Mouse (Mus musculus) CH12.LX (cell line): ENCODE results near the gene Zc3hav1l. TPM values are rescaled to one million over a fixed set of nuclear protein-coding genes. Genes with fewer than 3 reads are reported as not detected.

Experiments
- DNase-seq: peaks from one replicate; pipeline ENCODE4 v3.0.0-alpha.2; 2013; ENCODE audit errors: extremely low read depth
- H3K27ac ChIP-seq: 2 replicates; pipeline ENCODE4 v1.5.1; 2012; ENCODE audit warnings: low read depth, mild to moderate bottlenecking, control low read depth, moderate library complexity; ENCODE audit not compliant: insufficient read depth
- H3K27me3 ChIP-seq: replicated peaks from 2 replicates; pipeline ENCODE3; 2012; ENCODE audit warnings: inconsistent platforms
- H3K36me3 ChIP-seq, 2 experiments: replicated peaks in 1 of 2; 2 replicates each; pipeline versions ENCODE3 to v1.6.1; 2012; ENCODE audit warnings: inconsistent platforms in 1 of 2, low read length in 1 of 2, mild to moderate bottlenecking in 1 of 2, mixed read lengths in 1 of 2, moderate library complexity in 1 of 2; ENCODE audit not compliant: control insufficient read depth in 1 of 2, insufficient read depth in 1 of 2
- H3K4me1 ChIP-seq, 2 experiments: 2 replicates each; pipeline ENCODE4 v1.6.1; 2012; ENCODE audit warnings: inconsistent platforms in 1 of 2, moderate library complexity in 1 of 2; ENCODE audit not compliant: insufficient read depth in 2 of 2, control insufficient read depth in 1 of 2
- H3K4me2 ChIP-seq: 2 replicates; pipeline ENCODE4 v1.6.1; 2012; ENCODE audit warnings: low read depth, mild to moderate bottlenecking, control low read depth; ENCODE audit not compliant: poor library complexity, insufficient read depth, severe bottlenecking
- H3K4me3 ChIP-seq, 3 experiments: fragments of 150-350 bp in 1 of 3; sonication (generic) in 1 of 3; replicated peaks in 1 of 3; 2 replicates each; pipeline versions ENCODE3 to v1.5.1; 2011 to 2012; ENCODE audit warnings: low read depth in 2 of 3, low read length in 2 of 3, mild to moderate bottlenecking in 2 of 3, moderate library complexity in 2 of 3, control low read depth in 1 of 3, improper control_type of control experiment in 1 of 3, inconsistent platforms in 1 of 3, mixed read lengths in 1 of 3; ENCODE audit not compliant: poor library complexity in 1 of 3
- H3K79me2 ChIP-seq: replicated peaks from 2 replicates; pipeline ENCODE4 v1.6.1; 2012; ENCODE audit warnings: mild to moderate bottlenecking, moderate library complexity; ENCODE audit not compliant: control insufficient read depth, poor library complexity, insufficient read depth, severe bottlenecking; ENCODE audit errors: extremely low read depth
- H3K9ac ChIP-seq: 2 replicates; pipeline ENCODE4 v1.6.1; 2012; ENCODE audit warnings: low read depth, mild to moderate bottlenecking, control low read depth, moderate library complexity; ENCODE audit not compliant: insufficient read depth
- H3K9me3 ChIP-seq: replicated peaks from 2 replicates; pipeline ENCODE3; 2012; ENCODE audit warnings: low read length, inconsistent platforms, mixed read lengths
- CHD1 ChIP-seq: IDR thresholded peaks from 2 replicates; pipeline ENCODE4 v1.6.1; 2012; ENCODE audit warnings: low read depth, low read length, improper control_type of control experiment, inconsistent platforms
- CTCF ChIP-seq, 2 experiments: IDR thresholded peaks in 1 of 2; conservative IDR thresholded peaks in 1 of 2; 2 replicates each; pipeline ENCODE4 v1.5.1; 2011 to 2012; ENCODE audit warnings: low read depth in 2 of 2, low read length in 2 of 2, improper control_type of control experiment in 1 of 2, inconsistent platforms in 1 of 2, mild to moderate bottlenecking in 1 of 2, moderate library complexity in 1 of 2
- E2F4 ChIP-seq: IDR thresholded peaks from 2 replicates; pipeline ENCODE4 v1.6.1; 2011; ENCODE audit warnings: low read depth, low read length, improper control_type of control experiment; ENCODE audit not compliant: insufficient replicate concordance
- ELF1 ChIP-seq: IDR thresholded peaks from 2 replicates; pipeline ENCODE4 v1.6.1; 2014; ENCODE audit warnings: low read depth, mild to moderate bottlenecking, inconsistent platforms, low read length, improper control_type of control experiment
- ETS1 ChIP-seq: conservative IDR thresholded peaks from 2 replicates; pipeline ENCODE4 v1.6.1; 2012; ENCODE audit warnings: low read depth, mild to moderate bottlenecking, inconsistent platforms, low read length, improper control_type of control experiment, moderate library complexity
- HCFC1 ChIP-seq: IDR thresholded peaks from 2 replicates; pipeline ENCODE4 v1.6.1; 2012; ENCODE audit warnings: low read depth, mild to moderate bottlenecking, inconsistent platforms, low read length, improper control_type of control experiment
- JUND ChIP-seq: conservative IDR thresholded peaks from 2 replicates; pipeline ENCODE4 v1.6.1; 2011; ENCODE audit warnings: low read depth, low read length, improper control_type of control experiment
- MAFK ChIP-seq: IDR thresholded peaks from 2 replicates; pipeline ENCODE4 v1.6.1; 2011; ENCODE audit warnings: low read length, improper control_type of control experiment; ENCODE audit not compliant: insufficient replicate concordance
- MAX ChIP-seq: IDR thresholded peaks from 2 replicates; pipeline ENCODE4 v1.6.1; 2011; ENCODE audit warnings: low read length, improper control_type of control experiment
- MXI1 ChIP-seq: IDR thresholded peaks from 2 replicates; pipeline ENCODE4 v1.6.1; 2011; ENCODE audit warnings: mild to moderate bottlenecking, low read depth, low read length, improper control_type of control experiment
- NELFE ChIP-seq: IDR thresholded peaks from 2 replicates; pipeline ENCODE4 v1.6.1; 2011; ENCODE audit warnings: low read depth, low read length, improper control_type of control experiment
- NRF1 ChIP-seq: IDR thresholded peaks from 2 replicates; pipeline ENCODE4 v1.6.1; 2014; ENCODE audit warnings: low read depth, mild to moderate bottlenecking, inconsistent platforms, low read length, improper control_type of control experiment, moderate library complexity
- PAX5 ChIP-seq: IDR thresholded peaks from 2 replicates; pipeline ENCODE4 v1.6.1; 2012; ENCODE audit warnings: low read length, inconsistent platforms, mixed read lengths
- POLR2A ChIP-seq: IDR thresholded peaks from 2 replicates; pipeline ENCODE4 v1.6.1; 2011; ENCODE audit warnings: low read depth, mild to moderate bottlenecking, improper control_type of control experiment, low read length
- POLR2AphosphoS2 ChIP-seq: IDR thresholded peaks from 2 replicates; pipeline ENCODE4 v1.6.1; 2011; ENCODE audit warnings: low read depth, low read length, improper control_type of control experiment
- RAD21 ChIP-seq: IDR thresholded peaks from 2 replicates; pipeline ENCODE4 v1.6.1; 2011; ENCODE audit warnings: low read depth, mild to moderate bottlenecking, low read length, improper control_type of control experiment, moderate library complexity
- RCOR1 ChIP-seq: conservative IDR thresholded peaks from 2 replicates; pipeline ENCODE4 v1.6.1; 2012; ENCODE audit warnings: low read depth, mild to moderate bottlenecking, inconsistent platforms, low read length, improper control_type of control experiment
- SIN3A ChIP-seq: IDR thresholded peaks from 2 replicates; pipeline ENCODE4 v1.6.1; 2012; ENCODE audit warnings: low read length, improper control_type of control experiment, inconsistent platforms
- TCF12 ChIP-seq: IDR thresholded peaks from 2 replicates; pipeline ENCODE4 v1.6.1; 2014; ENCODE audit warnings: low read depth, mild to moderate bottlenecking, inconsistent platforms, low read length, improper control_type of control experiment
- UBTF ChIP-seq: IDR thresholded peaks from 2 replicates; pipeline ENCODE4 v1.6.1; 2012; ENCODE audit warnings: low read depth, mild to moderate bottlenecking, inconsistent platforms, low read length, improper control_type of control experiment, moderate library complexity
- USF2 ChIP-seq: conservative IDR thresholded peaks from 2 replicates; pipeline ENCODE4 v1.6.1; 2011; ENCODE audit warnings: low read depth, low read length, improper control_type of control experiment
- ZMIZ1 ChIP-seq: IDR thresholded peaks from 2 replicates; pipeline ENCODE4 v1.6.1; 2012; ENCODE audit warnings: low read depth, mild to moderate bottlenecking, inconsistent platforms, low read length, improper control_type of control experiment
- dilution Hi-C: fragments of 300-500 bp; cut with MboI; formaldehyde crosslinking; loops from 2 replicates; pipeline ENCODE4 v1.14.3; 2020; ENCODE audit warnings: low sequenced_read_pairs; ENCODE audit not compliant: extremely low pct_unique_long_range_greater_than_20kb, extremely low pct_ligation_motif_present
- in situ Hi-C: fragments of 300-500 bp; cut with MboI; formaldehyde crosslinking; loops from 3 replicates; pipeline ENCODE4 v1.14.3; 2019; ENCODE audit warnings: low sequenced_read_pairs, low pct_ligation_motif_present, low pct_unique_long_range_greater_than_20kb, mixed read lengths
- polyA plus RNA-seq: library from polyadenylated mRNA; unstranded; fragments of >175 nt; gene quantifications from 2 replicates; pipeline ENCODE4 v1.2.1, GENCODE M21; 2012; ENCODE audit warnings: low read depth; ENCODE audit not compliant: insufficient read length
- total RNA-seq, 2 experiments: library from RNA; depleted of rRNA; stranded (reverse); fragments of 300-350 nt in 1 of 2; fragments of >200 nt in 1 of 2; gene quantifications; 2 replicates each; pipeline ENCODE4 v1.2.3; 2012 to 2014

Zc3hav1l gene
- total RNA-seq (2012; rRNA removed): 2.3 and 3.1 TPM in 2 replicates
- total RNA-seq (2014; rRNA removed): 2.8 and 2.9 TPM in 2 replicates
- 5.1 and 6.3 TPM in 2 replicates for polyA plus RNA-seq

GRCm38 (mm10) chr6:38298761-38299401 is at the start of gene Zc3hav1l:
Gene Zc3hav1l, minus strand, starts transcription at chr6:38299259.
- H3K27me3 ChIP-seq: no peaks in the 10 kb centered on the region
- DNase-seq: peak; percentile 49
- peaks cover 13 to 32% of the 10 kb centered on the region in 2 experiments for H3K36me3 ChIP-seq
- H3K4me1 ChIP-seq: peaks cover 5 to 12% of the 10 kb centered on the region in 2 experiments; a peak in 3 of 4 replicates
- H3K4me3 ChIP-seq: peak within 1 kb of the TSS; percentile 50 to 99 (median 82)
- dilution Hi-C loops: no loop called here
- in situ Hi-C loops: no loop called here
- H3K4me2 ChIP-seq: peak within 1 kb of the TSS; percentile 91
- no peak for TF ChIP-seq PAX5
- TF ChIP-seq MAFK: no peak
- peak; percentile 69 for TF ChIP-seq TCF12
- TF ChIP-seq MXI1: peak; percentile 92
- no peak for TF ChIP-seq RAD21
- no peak for TF ChIP-seq CTCF (conservative IDR thresholded peaks at IDR 0.05 in 1 of 2, IDR thresholded peaks at IDR 0.05 in 1 of 2; ENCODE audit: low read depth in 2 of 2, low read length in 2 of 2)
- TF ChIP-seq UBTF: peak; percentile 90; the same call in 1 of the 2 replicates
- TF ChIP-seq RCOR1: no peak
- TF ChIP-seq E2F4: no peak
- TF ChIP-seq MAX: peak; percentile 81
- no peak for TF ChIP-seq JUND
- TF ChIP-seq ETS1: no peak
- TF ChIP-seq CHD1: no peak
- TF ChIP-seq SIN3A: peak; percentile 81
- peak; percentile 49; the same call in 1 of the 2 replicates for TF ChIP-seq POLR2AphosphoS2
- peak; percentile 18; the same call in 1 of the 2 replicates for TF ChIP-seq HCFC1
- TF ChIP-seq USF2: no peak
- peak; percentile 44 for TF ChIP-seq NRF1
- TF ChIP-seq POLR2A: peak; percentile 81
- TF ChIP-seq ZMIZ1: peak; percentile 43; the same call in 1 of the 2 replicates
- peak; percentile 66 for TF ChIP-seq NELFE
- TF ChIP-seq ELF1: peak; percentile 17; the same call in 1 of the 2 replicates
- TF ChIP-seq, all 38 proteins: peak for 12
- Histone ChIP-seq H3K79me2 (no peaks in the 10 kb centered on the region), H3K9ac (peak within 1 kb of the TSS; percentile 64), H3K27ac (no peak within 1 kb of the TSS), H3K9me3 (no peaks in the 10 kb centered on the region)
